Mouse (Mus musculus) E14TG2a.4 (cell line): ENCODE data around the gene Gm45799.

Source experiments
- H3K27me3 ChIP-seq: 2 replicates; pipeline ENCODE4 v1.6.1; 2014; ENCODE audit warnings: low read length, control low read depth; ENCODE audit not compliant: insufficient read depth
- H3K36me3 ChIP-seq: 2 replicates; pipeline ENCODE4 v1.6.1; 2014; ENCODE audit warnings: low read length, control low read depth; ENCODE audit not compliant: insufficient read depth
- H3K4me1 ChIP-seq: replicated peaks from 2 replicates; pipeline ENCODE4 v1.6.1; 2014; ENCODE audit warnings: low read depth, low read length, control low read depth
- H3K4me3 ChIP-seq: replicated peaks from 2 replicates; pipeline ENCODE4 v1.5.1; 2014; ENCODE audit warnings: mild to moderate bottlenecking, low read length
- H3K9me3 ChIP-seq: 2 replicates; pipeline ENCODE4 v1.6.1; 2014; ENCODE audit warnings: low read length, control low read depth
- CTCF ChIP-seq: conservative IDR thresholded peaks from 2 replicates; pipeline ENCODE4 v1.5.1; 2014; ENCODE audit warnings: low read length
- NANOG ChIP-seq: IDR thresholded peaks from 2 replicates; pipeline ENCODE4 v1.6.1; 2014; ENCODE audit warnings: borderline replicate concordance, low read length, mixed read lengths
- POU5F1 ChIP-seq: IDR thresholded peaks from 2 replicates; pipeline ENCODE4 v1.6.1; 2014; ENCODE audit warnings: low read length, borderline replicate concordance

The Gm45799 gene

DNA sequence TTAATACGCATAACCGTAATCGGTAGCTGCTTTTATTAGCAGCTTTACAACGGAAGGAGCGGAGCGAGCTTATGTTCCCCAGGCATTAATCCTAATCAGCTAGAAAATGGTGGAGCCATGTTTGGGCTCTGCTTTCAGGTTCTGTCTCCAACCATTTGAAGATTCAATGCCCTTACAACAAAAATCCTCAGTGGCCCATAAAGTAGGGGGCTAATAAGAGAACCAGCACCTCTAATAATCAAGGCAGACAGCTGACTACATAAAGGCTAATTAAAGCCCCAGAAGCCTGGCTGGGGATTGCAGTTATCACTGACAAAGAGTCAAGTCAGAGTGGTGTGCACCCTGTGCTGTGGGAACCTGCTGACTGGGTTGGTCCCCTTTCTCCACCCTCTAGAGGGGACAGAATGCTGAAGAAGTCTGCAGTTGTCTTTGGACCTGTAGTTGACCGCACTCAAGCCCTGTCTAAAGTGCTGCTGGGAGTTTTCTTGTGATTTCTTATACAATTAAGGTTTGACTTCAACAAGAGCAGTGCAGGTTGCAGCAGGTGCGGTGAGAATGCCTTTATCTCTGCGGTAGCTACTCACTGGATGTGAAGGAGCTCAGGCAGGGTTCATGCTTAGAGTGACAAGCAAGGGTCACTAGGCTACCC is 6.0 kb upstream of the Gm45799 start:
- Histone ChIP-seq H3K27me3 (peaks cover 30% of the 10 kb centered on the region), H3K36me3 (peaks cover 39% of the 10 kb centered on the region), H3K9me3 (no peaks in the 10 kb centered on the region), H3K4me3 (0 out of 2 replicates have a peak overlapping the region, but pooled peaks have one; percentile 93), H3K4me1 (peaks cover 35% of the 10 kb centered on the region)
- TF ChIP-seq NANOG (no peak), CTCF (no peak), POU5F1 (no peak)

DNA sequence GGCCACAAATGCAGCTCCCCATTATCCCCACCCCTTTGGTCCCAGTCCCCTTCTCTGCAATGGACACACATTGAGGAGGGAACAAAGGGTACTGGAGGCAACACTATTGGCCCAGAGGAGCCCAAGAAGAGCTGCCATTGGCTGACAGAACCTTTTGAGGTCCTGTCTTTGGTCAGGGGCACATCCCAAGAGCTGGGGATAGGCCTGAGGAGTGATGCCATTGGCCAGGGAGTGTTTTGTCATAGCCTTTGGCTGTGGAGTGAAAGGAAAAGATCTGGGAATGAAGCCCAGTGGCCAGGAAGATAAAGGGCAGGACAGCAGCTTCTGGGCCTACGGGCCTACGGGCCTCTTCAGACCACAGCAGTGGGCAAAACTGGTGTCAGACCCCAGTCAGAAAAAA is 4.6 kb upstream of the Gm45799 start:
- no peaks in the 10 kb centered on the region for H3K9me3 ChIP-seq
- peaks cover 26% of the 10 kb centered on the region for H3K27me3 ChIP-seq
- no peak overlapping the region for H3K4me3 ChIP-seq
- H3K4me1 ChIP-seq: peaks cover 42% of the 10 kb centered on the region
- peaks cover 39% of the 10 kb centered on the region for H3K36me3 ChIP-seq
- TF ChIP-seq CTCF: no peak
- TF ChIP-seq POU5F1: no peak
- no peak for TF ChIP-seq NANOG

DNA sequence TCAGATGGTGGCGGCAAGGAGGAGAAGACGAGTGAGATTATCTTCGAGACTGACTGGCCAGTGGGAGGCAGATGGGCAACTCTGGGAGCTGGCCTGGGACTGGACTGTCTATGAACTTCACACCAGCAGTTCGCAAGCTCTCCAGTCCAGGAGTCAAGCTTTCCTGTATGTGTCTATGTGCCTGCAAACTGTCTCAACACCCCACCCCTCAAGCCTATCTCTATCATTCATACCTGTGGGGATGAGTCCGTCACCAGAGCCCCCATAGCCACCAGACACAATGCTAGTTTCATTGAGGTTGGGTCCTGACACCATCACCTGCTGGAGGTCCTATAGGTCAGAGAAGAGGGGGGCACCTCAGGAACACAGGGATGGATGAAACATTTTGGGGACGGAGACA is 1.6 kb upstream of the Gm45799 start:
- H3K36me3 ChIP-seq: peaks cover 62% of the 10 kb centered on the region
- no peak overlapping the region for H3K4me3 ChIP-seq
- H3K9me3 ChIP-seq: no peaks in the 10 kb centered on the region
- TF ChIP-seq NANOG (no peak), CTCF (no peak), POU5F1 (no peak)
- peaks cover 42% of the 10 kb centered on the region for H3K4me1 ChIP-seq
- H3K27me3 ChIP-seq: peaks cover 14% of the 10 kb centered on the region

DNA sequence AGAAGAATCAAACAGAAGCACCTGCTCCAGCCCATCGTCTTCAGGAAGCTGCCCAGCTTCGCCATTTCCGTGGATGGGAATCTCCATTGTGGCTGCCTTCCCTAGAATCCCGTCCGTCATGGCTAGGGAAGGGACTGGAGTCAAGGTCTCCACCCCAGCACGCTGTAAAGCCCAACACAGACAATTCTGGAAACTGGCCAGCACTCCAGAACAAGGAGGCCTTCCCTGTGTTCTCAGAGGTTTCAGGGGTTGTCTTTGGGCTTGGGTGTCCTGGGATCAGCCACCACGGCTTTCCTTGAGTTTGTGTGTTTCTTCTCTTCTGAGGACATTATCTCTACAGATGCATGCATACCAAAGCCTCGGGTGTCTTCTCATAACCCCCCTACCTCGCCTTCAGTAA is 1.0 kb upstream of the Gm45799 start:
- Histone ChIP-seq H3K36me3 (peaks cover 65% of the 10 kb centered on the region), H3K27me3 (peaks cover 9% of the 10 kb centered on the region), H3K9me3 (no peaks in the 10 kb centered on the region), H3K4me3 (peak overlapping the region; percentile 94), H3K4me1 (peaks cover 37% of the 10 kb centered on the region)
- TF ChIP-seq POU5F1: no peak
- no peak for TF ChIP-seq CTCF
- TF ChIP-seq NANOG: no peak

DNA sequence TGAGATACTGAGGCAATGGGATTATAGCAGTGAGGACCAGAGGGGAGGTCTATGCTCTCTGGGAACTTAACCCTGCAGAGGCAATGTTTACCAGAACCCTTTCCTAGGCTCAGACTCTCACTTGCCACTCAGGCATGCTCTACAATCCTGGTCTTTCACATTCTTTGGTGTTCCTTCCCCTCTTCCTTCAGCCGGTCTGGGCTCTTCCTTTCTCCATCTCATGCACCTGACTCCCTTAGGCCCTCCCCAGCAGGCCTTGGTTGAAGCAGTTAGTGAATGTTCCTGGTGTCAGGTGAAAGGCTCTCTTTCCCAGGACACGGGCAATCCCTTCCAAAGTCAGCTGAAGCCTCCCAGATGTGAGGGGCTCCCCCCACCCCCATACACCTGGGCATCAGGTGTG is 596 bp upstream of the Gm45799 start, which contains the start of gene Timm10b:
Timm10b (plus strand) TSS at position 301 of the 400 bp plus-strand sequence.
- H3K4me3 ChIP-seq: peak within 1 kb of the TSS; percentile 94
- H3K36me3 ChIP-seq: peaks cover 67% of the 10 kb centered on the region
- H3K27me3 ChIP-seq: peaks cover 5% of the 10 kb centered on the region
- H3K4me1 ChIP-seq: peaks cover 34% of the 10 kb centered on the region
- TF ChIP-seq POU5F1: no peak
- no peak for TF ChIP-seq NANOG
- TF ChIP-seq CTCF: no peak
- H3K9me3 ChIP-seq: no peaks in the 10 kb centered on the region

DNA sequence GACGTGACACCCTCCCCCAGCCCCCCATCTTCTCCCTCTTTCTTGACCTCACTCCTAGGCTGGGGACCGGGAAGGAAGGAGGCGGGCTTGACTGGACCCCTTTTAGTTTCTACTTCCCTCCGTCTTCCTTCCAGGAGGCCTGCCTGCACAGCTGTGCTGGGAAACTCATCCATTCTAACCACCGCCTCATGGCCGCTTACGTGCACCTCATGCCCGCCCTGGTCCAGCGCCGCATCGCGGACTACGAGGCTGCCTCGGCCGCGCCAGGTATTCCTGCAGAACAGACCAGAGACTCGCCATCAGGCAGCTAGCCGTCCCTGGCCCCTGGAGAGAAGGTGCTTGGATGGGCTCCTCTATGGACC is 523 bp downstream of the Gm45799 start:
- no peak for TF ChIP-seq CTCF
- no peak for TF ChIP-seq POU5F1
- no peak for TF ChIP-seq NANOG
- peaks cover 30% of the 10 kb centered on the region for H3K4me1 ChIP-seq
- peaks cover 65% of the 10 kb centered on the region for H3K36me3 ChIP-seq
- no peaks in the 10 kb centered on the region for H3K9me3 ChIP-seq
- no peaks in the 10 kb centered on the region for H3K27me3 ChIP-seq
- peak overlapping the region; percentile 94 for H3K4me3 ChIP-seq

DNA sequence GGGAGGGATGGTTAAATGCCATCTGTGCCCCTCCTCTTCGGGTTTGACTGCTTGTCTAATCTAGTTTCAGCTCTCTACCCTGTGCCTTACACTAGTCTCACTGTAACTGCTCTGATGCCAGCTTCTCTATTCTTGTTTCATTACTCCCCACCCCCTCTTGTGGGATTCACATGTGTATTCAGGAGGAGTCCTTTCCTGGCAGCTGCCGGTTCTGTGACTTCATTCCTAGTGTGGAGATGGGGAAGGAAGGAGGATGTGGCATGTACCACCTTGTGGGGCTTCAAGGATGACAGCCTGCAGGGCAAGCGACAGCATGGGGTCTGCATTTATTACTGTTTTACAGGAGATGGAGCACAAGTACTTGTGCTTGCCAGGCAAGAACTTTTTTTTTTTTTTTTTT is 1.6 kb downstream of the Gm45799 start:
- H3K9me3 ChIP-seq: no peaks in the 10 kb centered on the region
- H3K36me3 ChIP-seq: peaks cover 55% of the 10 kb centered on the region
- no peak overlapping the region for H3K4me3 ChIP-seq
- H3K27me3 ChIP-seq: no peaks in the 10 kb centered on the region
- TF ChIP-seq CTCF (no peak), POU5F1 (no peak), NANOG (no peak)
- peaks cover 26% of the 10 kb centered on the region for H3K4me1 ChIP-seq

DNA sequence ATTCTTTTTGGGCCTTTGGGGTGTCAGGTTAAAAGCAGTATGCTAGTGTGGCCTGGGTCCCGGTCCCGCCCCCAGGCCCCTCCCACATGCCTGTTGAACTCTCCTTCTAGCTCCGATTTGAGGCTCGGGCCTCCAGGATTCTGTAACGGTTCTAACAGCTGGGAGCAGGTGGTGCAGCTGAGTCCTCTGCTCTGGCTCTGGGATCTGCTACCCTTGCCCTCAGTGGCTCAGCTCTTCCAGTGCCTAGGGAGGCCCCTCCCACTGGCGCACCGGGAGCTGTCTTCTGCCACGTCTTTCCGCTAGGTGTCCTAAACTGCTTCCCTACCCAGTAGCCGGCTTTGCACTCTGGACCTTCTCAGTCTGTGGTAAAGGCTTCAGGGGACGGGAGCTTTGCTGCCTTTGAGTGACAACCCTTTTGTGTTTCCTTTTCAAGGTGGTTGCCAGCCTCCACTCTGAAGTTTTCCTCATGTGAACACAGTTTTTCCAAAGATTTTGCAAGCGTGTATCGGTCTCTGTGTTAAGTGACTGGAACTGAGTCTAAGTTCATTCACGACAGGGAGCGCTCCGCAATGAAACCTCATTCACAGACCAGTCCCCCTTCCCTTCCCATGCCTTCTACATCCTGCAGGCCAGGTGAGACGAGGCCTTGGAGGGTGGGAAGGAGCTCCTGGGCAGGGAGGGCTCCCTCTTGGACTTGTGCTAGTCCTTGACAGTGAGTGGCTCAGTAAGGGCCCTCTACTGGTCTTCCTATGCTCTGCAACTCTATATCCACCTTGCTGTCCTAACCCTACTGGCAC is 10.5 kb downstream of the Gm45799 start, which contains the start of gene Dnhd1:
Dnhd1 (plus strand) TSS at position 189 of the 797 bp plus-strand sequence.
- H3K9me3 ChIP-seq: no peaks in the 10 kb centered on the region
- H3K4me3 ChIP-seq: peak within 1 kb of the TSS; percentile 72
- no peaks in the 10 kb centered on the region for H3K36me3 ChIP-seq
- H3K27me3 ChIP-seq: no peaks in the 10 kb centered on the region; the same call in 1 of the 2 replicates
- TF ChIP-seq NANOG (no peak), POU5F1 (no peak), CTCF (peak; percentile 29; the same call in 1 of the 2 replicates)
- H3K4me1 ChIP-seq: peaks cover 20% of the 10 kb centered on the region

DNA sequence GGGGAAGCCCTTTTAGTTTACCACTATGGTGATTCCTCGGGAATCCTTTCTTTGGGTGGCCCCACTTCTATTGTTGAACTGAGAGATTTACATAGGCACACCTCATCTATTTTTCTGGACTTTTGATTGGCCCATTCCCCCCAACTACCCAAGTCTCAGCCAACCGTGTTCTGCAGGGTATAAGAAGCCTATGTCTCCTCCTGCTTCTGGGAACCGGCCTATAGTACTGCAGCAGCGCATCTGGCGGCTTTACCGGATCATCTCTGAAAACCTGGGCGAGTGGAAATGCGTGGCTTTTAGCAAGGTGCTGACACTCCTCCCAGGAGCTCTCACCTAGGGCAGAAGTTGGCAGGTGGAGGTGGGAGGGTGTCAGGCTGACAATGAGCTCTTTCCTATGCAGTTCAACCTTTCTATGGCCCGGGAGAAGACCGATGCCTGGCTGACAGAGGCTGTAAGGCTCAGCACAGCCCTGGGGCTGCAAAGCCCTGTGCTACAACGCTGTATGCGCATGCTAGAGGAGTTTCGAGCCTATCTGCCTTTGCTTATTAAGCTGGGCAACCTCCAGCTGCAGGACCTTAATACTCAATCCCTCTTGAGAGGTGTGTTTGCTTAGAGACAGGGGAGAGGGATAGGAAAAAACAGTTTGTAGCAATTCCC is 45.3 kb downstream of the Gm45799 start:
- no peak for TF ChIP-seq POU5F1
- no peak for TF ChIP-seq NANOG
- TF ChIP-seq CTCF: no peak
- peaks cover 11% of the 10 kb centered on the region for H3K4me1 ChIP-seq
- no peaks in the 10 kb centered on the region for H3K36me3 ChIP-seq
- H3K4me3 ChIP-seq: peak overlapping the region; percentile 43
- H3K9me3 ChIP-seq: no peaks in the 10 kb centered on the region
- peaks cover 18% of the 10 kb centered on the region for H3K27me3 ChIP-seq
